In genomic region chr13:49607714-49608113, GRCm38 (mm10) we compare ENCODE assay signal across 9 mouse cellular contexts. TPM values are rescaled to one million over a fixed set of nuclear protein-coding genes. Genes with fewer than 3 reads are reported as not detected.
DNase-seq lines count a peak whose midpoint lies in the region; ATAC-seq lines count a peak whose summit lies in the region.
"Had no signal": no experiment of that assay in that cellular context is flagged by ENCODE, and none has a peak within 500 bp of the region (broad histone marks: within the 10 kb centered on the region; RNA-seq: fewer than 3 reads in every experiment).

Gene Ogn (plus strand): TSS chr13:49608046.

- peak; percentile 13 for DNase-seq in ovary, postnatal 14 days (ENCODE audit: low spot score)
- no peak for DNase-seq in ovary, postnatal 36 days (ENCODE audit: low spot score)
- DNase-seq in gastrocnemius, postnatal 25 days, result peak; percentile 42
- DNase-seq in kidney, adult 9 months, result peak; percentile 57
- no peak for DNase-seq in right cerebral cortex, postnatal 14 days
- no peak for DNase-seq in testis, postnatal 10 days (ENCODE audit: low spot score)
- DNase-seq in spleen, postnatal 14 days (ENCODE audit: low spot score in 2 of 2), result no peak

- ATAC-seq in midbrain, embryonic 16.5 days, result no peak

- H3K27me3 ChIP-seq in midbrain, embryonic 16.5 days (ENCODE audit: control insufficient read depth, insufficient read depth, low read depth, low read length), result no peaks in the 10 kb centered on the region
- H3K27me3 ChIP-seq: liver, embryonic 15.5 days had no signal

- WGBS in midbrain, embryonic 16.5 days, result 59% methylated on average over 4 of the region's 4 CpGs

- no peak within 1 kb of the TSS for H3K4me2 ChIP-seq in midbrain, embryonic 16.5 days (ENCODE audit: low read length)
- H3K4me2 ChIP-seq: liver, embryonic 15.5 days had no signal

- H3K27ac ChIP-seq in midbrain, embryonic 16.5 days (ENCODE audit: low read length), result no peak within 1 kb of the TSS
- H3K27ac ChIP-seq: liver, embryonic 15.5 days had no signal

- no peaks in the 10 kb centered on the region for H3K4me1 ChIP-seq in midbrain, embryonic 16.5 days (ENCODE audit: control insufficient read depth, insufficient read depth, low read length)
- H3K4me1 ChIP-seq: liver, embryonic 15.5 days had no signal

- H3K9me3 ChIP-seq in midbrain, embryonic 16.5 days (replicated peaks; ENCODE audit: control insufficient read depth, low read length, poor library complexity, severe bottlenecking), result no peaks in the 10 kb centered on the region
- H3K9me3 ChIP-seq: liver, embryonic 15.5 days had no signal

- H3K4me3 ChIP-seq in midbrain, embryonic 16.5 days (ENCODE audit: low read depth, low read length), result no peak within 1 kb of the TSS
- H3K4me3 ChIP-seq: liver, embryonic 15.5 days had no signal

- H3K36me3 ChIP-seq in midbrain, embryonic 16.5 days (ENCODE audit: control insufficient read depth, insufficient read depth, low read length), result no peaks in the 10 kb centered on the region
- H3K36me3 ChIP-seq: liver, embryonic 15.5 days had no signal

- H3K9ac ChIP-seq in midbrain, embryonic 16.5 days (ENCODE audit: low read depth, low read length), result no peak within 1 kb of the TSS
- H3K9ac ChIP-seq: liver, embryonic 15.5 days had no signal

RNA-seq across cellular contexts. Expression of gene Ogn, which starts in this region (rescaled TPM):
- total RNA-seq in gastrocnemius, postnatal 25 days (2021), result 10 to 100 TPM; 33.9 to 37.0 TPM
- polyA plus RNA-seq in midbrain, embryonic 16.5 days (2015; fragmentation: Nextera tagmentation; extraction: Ambion mirVana), result 10.7 and 11.4 TPM in 2 replicates

Comparison
In these comparisons a context has a peak if more than half of its experiments do, and no peak if none do; other contexts are left out.
1. DNase-seq: peak in ovary, postnatal 14 days (single experiment), gastrocnemius, postnatal 25 days (single experiment) and kidney, adult 9 months (single experiment); none in ovary, postnatal 36 days (single experiment), right cerebral cortex, postnatal 14 days (single experiment), testis, postnatal 10 days (single experiment) and spleen, postnatal 14 days (0 of 2).